Mouse (Mus musculus) embryo, embryonic 10 days (tissue): Measurements from ENCODE around the gene Tex45.

Experiments used
- DNase-seq: peaks from one replicate; pipeline ENCODE4 v3.0.0-alpha.2; 2015; ENCODE audit warnings: low spot score

The Tex45 gene

GRCm38 (mm10) chr8:3485192-3485591 lies 14.5 kb downstream of the Tex45 start:
- DNase-seq: no peak

- DNase-seq: peak; percentile 85
These were observed 22.5 kb downstream of the Tex45 start, which contains the start of gene Zfp358 for GRCm38 (mm10) chr8:3492901-3493844. Zfp358 (plus strand) TSS chr8:3493138.

GRCm38 (mm10) chr8:3493845-3494208 lies 23.2 kb downstream of the Tex45 start:
- peak; percentile 25 for DNase-seq

- DNase-seq: no peak
These were observed 25.1 kb downstream of the Tex45 start for GRCm38 (mm10) chr8:3495578-3496427.

GRCm38 (mm10) chr8:3496428-3496748 lies 25.7 kb downstream of the Tex45 start:
- DNase-seq: no peak

- no peak for DNase-seq
These were observed 27.9 kb downstream of the Tex45 start for GRCm38 (mm10) chr8:3498583-3498982.

GRCm38 (mm10) chr8:3499751-3500150 lies 29.1 kb downstream of the Tex45 start:
- DNase-seq: peak; percentile 34

- peak; percentile 100 for DNase-seq
These were observed 29.8 kb downstream of the Tex45 start, which contains the start of gene Mcoln1 for GRCm38 (mm10) chr8:3500235-3501090. Mcoln1 (plus strand) TSS chr8:3500457.

- DNase-seq: no peak
These were observed 31.6 kb downstream of the Tex45 start for GRCm38 (mm10) chr8:3502217-3502616.

- no peak for DNase-seq
These were observed 37.5 kb downstream of the Tex45 start for GRCm38 (mm10) chr8:3507979-3508754.

- no peak for DNase-seq
These were observed 44.1 kb downstream of the Tex45 start for GRCm38 (mm10) chr8:3514681-3515247.

GRCm38 (mm10) chr8:3515260-3515671 lies 44.6 kb downstream of the Tex45 start, which contains the start of gene Pnpla6:
Pnpla6 (plus strand) TSS chr8:3515384.
- peak; percentile 94 for DNase-seq

- DNase-seq: peak; percentile 53
These were observed 45.2 kb downstream of the Tex45 start for GRCm38 (mm10) chr8:3515771-3516417.

GRCm38 (mm10) chr8:3516450-3517116 lies 45.9 kb downstream of the Tex45 start:
- peak; percentile 96 for DNase-seq

- DNase-seq: no peak
These were observed 46.4 kb downstream of the Tex45 start for GRCm38 (mm10) chr8:3517117-3517495.

- DNase-seq: no peak
These were observed 51.5 kb downstream of the Tex45 start for GRCm38 (mm10) chr8:3522007-3522697.

- DNase-seq: no peak
These were observed 60.2 kb downstream of the Tex45 start for GRCm38 (mm10) chr8:3530816-3531215.

GRCm38 (mm10) chr8:3531936-3532335 lies 61.3 kb downstream of the Tex45 start:
- no peak for DNase-seq
